Comparison of ENCODE assay signal across 7 mouse cellular contexts in the genomic region with DNA sequence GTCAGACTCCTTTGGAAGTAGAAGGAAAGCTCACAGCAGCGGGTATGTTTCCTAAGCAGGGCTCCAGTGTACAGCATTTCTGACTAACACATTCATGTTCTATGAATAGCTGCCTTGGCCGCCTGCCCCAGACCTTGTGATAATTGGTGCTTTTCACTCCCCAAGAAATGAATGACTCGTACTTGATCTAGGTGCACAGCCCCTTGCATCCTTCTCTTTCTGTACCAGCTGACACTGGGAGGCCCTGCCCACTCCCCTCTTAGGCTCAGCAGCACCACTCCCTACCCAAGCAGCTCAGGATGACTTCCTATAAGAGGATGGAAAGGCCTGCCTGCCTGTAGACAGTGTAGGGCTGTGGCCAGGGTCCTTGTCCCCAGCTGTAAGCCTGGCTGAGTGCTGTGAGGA.
DNase-seq lines count a peak whose midpoint lies in the region; ATAC-seq and TF ChIP-seq lines count a peak whose summit lies in the region.

No protein-coding gene starts in this region.

- peaks cover 19% of the 10 kb centered on the region for H3K4me1 ChIP-seq in embryonic fibroblast, embryonic 13.5 days (ENCODE audit: control insufficient read depth, insufficient read depth, low read length)
- peaks cover 36% of the 10 kb centered on the region for H3K4me1 ChIP-seq in heart, embryonic 11.5 days (ENCODE audit: control insufficient read depth, insufficient read depth, low read length)
- peaks cover 9% of the 10 kb centered on the region for H3K4me1 ChIP-seq in lung, embryonic 15.5 days

- TF ChIP-seq CTCF in embryonic fibroblast, embryonic 13.5 days (IDR thresholded peaks at IDR 0.05; ENCODE audit: borderline replicate concordance, insufficient read depth, low read length) = no peak

- WGBS in heart, embryonic 11.5 days (ENCODE audit: insufficient replicate concordance) = 22% methylated on average over 3 of the region's 3 CpGs
- WGBS in lung, embryonic 15.5 days = 58% methylated on average over 3 of the region's 3 CpGs

- H3K9ac ChIP-seq in heart, embryonic 11.5 days (ENCODE audit: low read depth, low read length) = no peak overlapping the region
- no peak overlapping the region for H3K9ac ChIP-seq in lung, embryonic 15.5 days

- no peaks in the 10 kb centered on the region for H3K27me3 ChIP-seq in heart, embryonic 11.5 days (ENCODE audit: control insufficient read depth, insufficient read depth, low read length)
- no peaks in the 10 kb centered on the region for H3K27me3 ChIP-seq in lung, embryonic 15.5 days

- no peak overlapping the region for H3K4me2 ChIP-seq in heart, embryonic 11.5 days
- no peak overlapping the region for H3K4me2 ChIP-seq in lung, embryonic 15.5 days

- H3K9me3 ChIP-seq in heart, embryonic 11.5 days (replicated peaks; ENCODE audit: control insufficient read depth, low read length) = no peaks in the 10 kb centered on the region
- H3K9me3 ChIP-seq in lung, embryonic 15.5 days = no peaks in the 10 kb centered on the region

- no peak overlapping the region for H3K4me3 ChIP-seq in embryonic fibroblast, embryonic 13.5 days (ENCODE audit: insufficient read depth, low read length)
- no peak overlapping the region for H3K4me3 ChIP-seq in heart, embryonic 11.5 days (ENCODE audit: low read depth, low read length)
- no peak overlapping the region for H3K4me3 ChIP-seq in lung, embryonic 15.5 days

- peak; percentile 75 for DNase-seq in adrenal gland, adult 8-10 months
- peak; percentile 50 to 54 for DNase-seq in kidney, postnatal 25 days
- DNase-seq in right cerebral cortex, postnatal 4 days = peak; percentile 74

- TF ChIP-seq POLR2A in embryonic fibroblast, embryonic 13.5 days (IDR thresholded peaks at IDR 0.05; ENCODE audit: low read depth, low read length) = no peak

- H3K36me3 ChIP-seq in heart, embryonic 11.5 days (ENCODE audit: control insufficient read depth, insufficient read depth, low read length) = no peaks in the 10 kb centered on the region
- H3K36me3 ChIP-seq in lung, embryonic 15.5 days = no peaks in the 10 kb centered on the region

- peak; percentile 75 for ATAC-seq in heart, embryonic 11.5 days (replicated peaks; ENCODE audit: insufficient number of reproducible peaks, low FRiP score, low TSS enrichment)
- peak; percentile 62 for ATAC-seq in lung, embryonic 15.5 days (ENCODE audit: borderline replicate concordance, extremely low read depth, low FRiP score, low TSS enrichment)
- no peak for ATAC-seq in monocyte, adult 5-6 weeks (replicated peaks; ENCODE audit: insufficient number of reproducible peaks, low FRiP score, low TSS enrichment, poor library complexity, severe bottlenecking)

- H3K27ac ChIP-seq in embryonic fibroblast, embryonic 13.5 days (ENCODE audit: insufficient read depth, low read length) = peak overlapping the region; percentile 6
- peak overlapping the region; percentile 79 for H3K27ac ChIP-seq in heart, embryonic 11.5 days (ENCODE audit: low read depth, low read length)
- no peak overlapping the region for H3K27ac ChIP-seq in lung, embryonic 15.5 days
